Mouse (Mus musculus): ENCODE measurements around the gene Clasrp. TPM values are rescaled to one million over a fixed set of nuclear protein-coding genes. Genes with fewer than 3 reads are reported as not detected.
"Not testable (repeated sequence)": the region's sequence is repeated elsewhere in the genome, so short reads cannot be mapped to it uniquely, and the experiment has no call there.

Clasrp gene
- polyA plus RNA-seq, 1 experiment from 2014 or later, result 54.0 TPM

- Histone ChIP-seq H3K4me2 (peak overlapping the region; percentile 88), H3K36me3 (ENCODE audit: poor library complexity, severe bottlenecking) (peaks cover 32% of the 10 kb centered on the region), H3K4me1 (peaks cover 32% of the 10 kb centered on the region), H3K9ac (0 out of 2 replicates have a peak overlapping the region, but pooled peaks have one; percentile 90), H3K4me3 (peak overlapping the region; percentile 87)
- H3K27ac ChIP-seq; H3K27me3 ChIP-seq; H3K9me3 ChIP-seq (replicated peaks); ATAC-seq: not testable (repeated sequence)
- 63% methylated on average over 10 of the region's 10 CpGs for WGBS
These were observed 424 bp upstream of the Clasrp start for GRCm38 (mm10) chr7:19604606-19605214.

GRCm38 (mm10) chr7:19603055-19603454 lies 1.2 kb downstream of the Clasrp start:
- Histone ChIP-seq H3K4me3 (peak overlapping the region; percentile 87), H3K4me1 (peaks cover 32% of the 10 kb centered on the region), H3K4me2 (peak overlapping the region; percentile 88), H3K36me3 (ENCODE audit: poor library complexity, severe bottlenecking) (peaks cover 48% of the 10 kb centered on the region), H3K9ac (peak overlapping the region; percentile 90), H3K27ac (no peak overlapping the region), H3K9me3 (replicated peaks) (no peaks in the 10 kb centered on the region), H3K27me3 (no peaks in the 10 kb centered on the region)
- ATAC-seq, result no peak
- WGBS, result 90% methylated on average over 12 of the region's 12 CpGs

- H3K9me3 ChIP-seq (replicated peaks), result no peaks in the 10 kb centered on the region
- H3K4me3 ChIP-seq, result no peak overlapping the region
- no peak overlapping the region for H3K27ac ChIP-seq
- WGBS, result 57% methylated on average over 5 of the region's 5 CpGs
- peaks cover 32% of the 10 kb centered on the region for H3K4me1 ChIP-seq
- H3K9ac ChIP-seq, result peak overlapping the region; percentile 8; the same call in 1 of the 2 replicates
- H3K4me2 ChIP-seq, result no peak overlapping the region
- no peak for ATAC-seq
- peaks cover 66% of the 10 kb centered on the region for H3K36me3 ChIP-seq (ENCODE audit: poor library complexity, severe bottlenecking)
- H3K27me3 ChIP-seq, result no peaks in the 10 kb centered on the region
These were observed 3.7 kb downstream of the Clasrp start for GRCm38 (mm10) chr7:19600562-19600961.

GRCm38 (mm10) chr7:19593061-19593730 lies 11.1 kb downstream of the Clasrp start:
- no peak overlapping the region for H3K9ac ChIP-seq
- 94% methylated on average over 10 of the region's 10 CpGs for WGBS
- H3K9me3 ChIP-seq (replicated peaks), result no peaks in the 10 kb centered on the region
- H3K4me2 ChIP-seq, result no peak overlapping the region
- peaks cover 92% of the 10 kb centered on the region for H3K36me3 ChIP-seq (ENCODE audit: poor library complexity, severe bottlenecking)
- no peak for ATAC-seq
- H3K4me3 ChIP-seq, result no peak overlapping the region
- H3K4me1 ChIP-seq, result no peaks in the 10 kb centered on the region
- no peaks in the 10 kb centered on the region for H3K27me3 ChIP-seq
- H3K27ac ChIP-seq, result no peak overlapping the region

- WGBS, result 63% methylated on average over 3 of the region's 3 CpGs
- H3K4me3 ChIP-seq, result no peak overlapping the region
- no peak overlapping the region for H3K9ac ChIP-seq
- no peak overlapping the region for H3K4me2 ChIP-seq
- no peak overlapping the region for H3K27ac ChIP-seq
- H3K27me3 ChIP-seq, result no peaks in the 10 kb centered on the region
- ATAC-seq, result peak; percentile 48
- H3K36me3 ChIP-seq (ENCODE audit: poor library complexity, severe bottlenecking), result peaks cover 99% of the 10 kb centered on the region
- H3K4me1 ChIP-seq, result no peaks in the 10 kb centered on the region
- H3K9me3 ChIP-seq (replicated peaks), result no peaks in the 10 kb centered on the region
These were observed 14.4 kb downstream of the Clasrp start for GRCm38 (mm10) chr7:19589917-19590316.

GRCm38 (mm10) chr7:19589207-19589606 lies 15.1 kb downstream of the Clasrp start:
- H3K9ac ChIP-seq, result no peak overlapping the region
- no peak overlapping the region for H3K4me2 ChIP-seq
- H3K27me3 ChIP-seq, result no peaks in the 10 kb centered on the region
- H3K4me1 ChIP-seq, result no peaks in the 10 kb centered on the region
- ATAC-seq, result no peak
- no peak overlapping the region for H3K4me3 ChIP-seq
- H3K9me3 ChIP-seq (replicated peaks), result no peaks in the 10 kb centered on the region
- WGBS, result 52% methylated on average over 3 of the region's 3 CpGs
- H3K36me3 ChIP-seq (ENCODE audit: poor library complexity, severe bottlenecking), result peaks cover 100% of the 10 kb centered on the region
- H3K27ac ChIP-seq, result no peak overlapping the region

GRCm38 (mm10) chr7:19586269-19586668 lies 18.0 kb downstream of the Clasrp start:
- peaks cover 99% of the 10 kb centered on the region for H3K36me3 ChIP-seq (ENCODE audit: poor library complexity, severe bottlenecking)
- WGBS, result 73% methylated on average over 46 of the region's 46 CpGs
- H3K9ac ChIP-seq, result no peak overlapping the region
- no peaks in the 10 kb centered on the region for H3K27me3 ChIP-seq
- no peak overlapping the region for H3K4me3 ChIP-seq
- H3K4me1 ChIP-seq, result no peaks in the 10 kb centered on the region
- ATAC-seq, result no peak
- no peaks in the 10 kb centered on the region for H3K9me3 ChIP-seq (replicated peaks)
- no peak overlapping the region for H3K27ac ChIP-seq
- H3K4me2 ChIP-seq, result no peak overlapping the region

GRCm38 (mm10) chr7:19580634-19581033 lies 23.7 kb downstream of the Clasrp start:
- Histone ChIP-seq H3K4me1 (peaks cover 8% of the 10 kb centered on the region), H3K36me3 (ENCODE audit: poor library complexity, severe bottlenecking) (peaks cover 61% of the 10 kb centered on the region), H3K9me3 (replicated peaks) (no peaks in the 10 kb centered on the region), H3K27ac (no peak overlapping the region), H3K9ac (no peak overlapping the region), H3K4me2 (no peak overlapping the region), H3K27me3 (peaks cover 47% of the 10 kb centered on the region), H3K4me3 (no peak overlapping the region)
- WGBS, result 91% methylated on average over 8 of the region's 8 CpGs
- no peak for ATAC-seq

- WGBS, result 84% methylated on average over 10 of the region's 10 CpGs
These were observed 24.5 kb downstream of the Clasrp start for GRCm38 (mm10) chr7:19579751-19580150.

GRCm38 (mm10) chr7:19578436-19578835 lies 25.9 kb downstream of the Clasrp start:
- ATAC-seq, result no peak
- 61% methylated on average over 4 of the region's 4 CpGs for WGBS

More at GRCm38 (mm10) chr7:19579751-19580150, 24.5 kb downstream of the Clasrp start:
- ATAC-seq, result no peak; the same call in 1 of the 2 replicates
- no peak overlapping the region for H3K4me3 ChIP-seq
- peaks cover 55% of the 10 kb centered on the region for H3K27me3 ChIP-seq
- H3K27ac ChIP-seq, result no peak overlapping the region
- peaks cover 52% of the 10 kb centered on the region for H3K36me3 ChIP-seq (ENCODE audit: poor library complexity, severe bottlenecking)
- no peak overlapping the region for H3K4me2 ChIP-seq
- peaks cover 8% of the 10 kb centered on the region for H3K4me1 ChIP-seq
- H3K9me3 ChIP-seq (replicated peaks), result no peaks in the 10 kb centered on the region
- H3K9ac ChIP-seq, result no peak overlapping the region

GRCm38 (mm10) chr7:19577877-19578414 lies 26.3 kb downstream of the Clasrp start:
- WGBS, result 12% methylated on average over 10 of the region's 10 CpGs
- Histone ChIP-seq H3K9ac (no peak overlapping the region), H3K27ac (no peak overlapping the region), H3K36me3 (ENCODE audit: poor library complexity, severe bottlenecking) (peaks cover 34% of the 10 kb centered on the region), H3K4me1 (peaks cover 13% of the 10 kb centered on the region), H3K4me2 (peak overlapping the region; percentile 57), H3K9me3 (replicated peaks) (no peaks in the 10 kb centered on the region), H3K27me3 (peaks cover 57% of the 10 kb centered on the region), H3K4me3 (peak overlapping the region; percentile 33)
- ATAC-seq, result no peak

More at GRCm38 (mm10) chr7:19578436-19578835, 25.9 kb downstream of the Clasrp start:
- Histone ChIP-seq H3K27ac (no peak overlapping the region), H3K27me3 (peaks cover 57% of the 10 kb centered on the region), H3K4me2 (no peak overlapping the region), H3K4me1 (peaks cover 13% of the 10 kb centered on the region), H3K9me3 (replicated peaks) (no peaks in the 10 kb centered on the region), H3K4me3 (no peak overlapping the region), H3K9ac (no peak overlapping the region), H3K36me3 (ENCODE audit: poor library complexity, severe bottlenecking) (peaks cover 39% of the 10 kb centered on the region)

- peaks cover 19% of the 10 kb centered on the region for H3K4me1 ChIP-seq
- 1% methylated on average over 56 of the region's 56 CpGs for WGBS
- ATAC-seq, result no peak
- peak within 1 kb of the TSS; percentile 38; the same call in 1 of the 2 replicates for H3K9ac ChIP-seq
- peak within 1 kb of the TSS; percentile 57 for H3K4me2 ChIP-seq
- H3K9me3 ChIP-seq (replicated peaks), result no peaks in the 10 kb centered on the region
- H3K4me3 ChIP-seq, result peak within 1 kb of the TSS; percentile 33
- H3K27ac ChIP-seq, result no peak within 1 kb of the TSS
- H3K27me3 ChIP-seq, result peaks cover 57% of the 10 kb centered on the region
- peaks cover 28% of the 10 kb centered on the region for H3K36me3 ChIP-seq (ENCODE audit: poor library complexity, severe bottlenecking)
These were observed 27.0 kb downstream of the Clasrp start, which contains the start of the genes Zfp296 and Gemin7 for GRCm38 (mm10) chr7:19577141-19577852. Gene Zfp296 (plus strand): TSS chr7:19577287. Gene Gemin7 (minus strand): TSS chr7:19577595.
